Mouse (Mus musculus): ENCODE measurements around the gene Cd164l2. TPM values are rescaled to one million over a fixed set of nuclear protein-coding genes. Genes with fewer than 3 reads are reported as not detected.

Gene Cd164l2
- polyA plus RNA-seq, 1 experiment, result not detected

GRCm38 (mm10) chr4:133197355-133197754, 14.6 kb upstream of the Cd164l2 start:
- 83% methylated on average over 5 of the region's 5 CpGs for WGBS
- no peak overlapping the region for H3K27ac ChIP-seq (ENCODE audit: control insufficient read depth, insufficient read depth, low read depth, low read length, poor library complexity)

DNA sequence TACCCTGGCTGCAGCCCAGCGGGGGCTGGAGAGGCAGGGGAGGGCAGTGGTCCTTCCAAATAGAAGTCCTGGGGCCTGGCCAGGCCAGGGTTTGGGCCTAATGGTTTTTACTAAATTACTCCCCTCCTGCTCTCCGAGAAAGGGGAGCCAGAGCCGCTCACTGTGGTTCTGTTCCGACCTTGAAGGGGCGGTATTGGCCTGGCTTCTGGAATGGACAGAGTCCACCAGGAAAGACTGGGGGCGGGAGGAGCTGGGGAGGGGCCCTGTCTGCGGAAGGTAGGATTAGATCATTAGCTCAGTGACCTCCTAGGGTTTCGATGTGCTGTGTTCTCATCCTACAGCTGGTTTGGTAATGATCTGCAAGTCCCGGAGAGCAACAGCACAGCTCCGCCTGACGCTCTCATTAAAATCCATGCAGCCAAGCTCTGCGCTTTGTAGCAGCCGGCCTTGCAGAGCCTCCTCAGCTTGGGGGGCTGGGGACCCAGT, 14.1 kb upstream of the Cd164l2 start:
- WGBS, result 93% methylated on average over 13 of the region's 13 CpGs
- H3K4me3 ChIP-seq (replicated peaks; ENCODE audit: control insufficient read depth, low read depth, low read length), result no peak overlapping the region
- H3K27ac ChIP-seq (ENCODE audit: control insufficient read depth, insufficient read depth, low read depth, low read length, poor library complexity), result no peak overlapping the region
- no peak for TF ChIP-seq POLR2A (IDR thresholded peaks at IDR 0.05; ENCODE audit: borderline replicate concordance, control insufficient read depth, low read depth, low read length)
- peaks cover 2% of the 10 kb centered on the region for H3K4me1 ChIP-seq (ENCODE audit: control insufficient read depth, insufficient read depth, low read length)

More at GRCm38 (mm10) chr4:133197355-133197754, 14.6 kb upstream of the Cd164l2 start:
- TF ChIP-seq CTCF (IDR thresholded peaks at IDR 0.05; ENCODE audit: control insufficient read depth, insufficient read depth, low read length), result no peak
- TF ChIP-seq POLR2A (IDR thresholded peaks at IDR 0.05; ENCODE audit: borderline replicate concordance, control insufficient read depth, low read depth, low read length), result no peak
- Histone ChIP-seq H3K4me3 (replicated peaks; ENCODE audit: control insufficient read depth, low read depth, low read length) (no peak overlapping the region), H3K4me1 (ENCODE audit: control insufficient read depth, insufficient read depth, low read length) (peaks cover 2% of the 10 kb centered on the region)

- no peak for TF ChIP-seq POLR2A (IDR thresholded peaks at IDR 0.05; ENCODE audit: borderline replicate concordance, control insufficient read depth, low read depth, low read length)
- no peak for TF ChIP-seq CTCF (IDR thresholded peaks at IDR 0.05; ENCODE audit: control insufficient read depth, insufficient read depth, low read length)
- Histone ChIP-seq H3K4me3 (replicated peaks; ENCODE audit: control insufficient read depth, low read depth, low read length) (no peak overlapping the region), H3K27ac (ENCODE audit: control insufficient read depth, insufficient read depth, low read depth, low read length, poor library complexity) (no peak overlapping the region), H3K4me1 (ENCODE audit: control insufficient read depth, insufficient read depth, low read length) (peaks cover 2% of the 10 kb centered on the region)
- whole genome bisulfite sequencing, result 80% methylated on average over 19 of the region's 19 CpGs
Measured at GRCm38 (mm10) chr4:133198337-133199180, 13.4 kb upstream of the Cd164l2 start.

DNA sequence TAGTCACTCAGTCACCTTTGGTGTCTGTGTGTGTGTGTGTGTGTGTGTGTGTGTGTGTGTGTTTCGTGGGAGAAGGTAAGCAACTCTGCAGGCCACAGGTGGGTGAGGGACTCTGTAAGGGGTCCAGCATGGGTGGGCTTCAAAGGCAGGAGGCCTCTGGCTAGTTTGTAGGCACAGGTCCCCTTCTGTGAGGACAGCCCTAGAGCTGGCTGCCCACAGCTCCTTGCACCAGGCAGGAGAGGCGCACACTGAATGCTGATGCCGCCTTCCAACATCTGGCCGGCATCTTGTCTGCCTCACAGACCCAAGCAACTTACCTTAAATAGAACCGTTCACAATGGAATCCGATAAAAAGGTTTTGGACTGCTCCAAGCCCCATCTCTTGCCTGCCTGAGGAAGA, 12.2 kb upstream of the Cd164l2 start:
- 85% methylated on average over 6 of the region's 6 CpGs for WGBS
- Histone ChIP-seq H3K4me1 (ENCODE audit: control insufficient read depth, insufficient read depth, low read length) (peaks cover 2% of the 10 kb centered on the region), H3K27ac (ENCODE audit: control insufficient read depth, insufficient read depth, low read depth, low read length, poor library complexity) (no peak overlapping the region), H3K4me3 (replicated peaks; ENCODE audit: control insufficient read depth, low read depth, low read length) (no peak overlapping the region)
- TF ChIP-seq CTCF (IDR thresholded peaks at IDR 0.05; ENCODE audit: control insufficient read depth, insufficient read depth, low read length) (no peak), POLR2A (IDR thresholded peaks at IDR 0.05; ENCODE audit: borderline replicate concordance, control insufficient read depth, low read depth, low read length) (no peak)

- 81% methylated on average over 21 of the region's 21 CpGs for WGBS
- H3K27ac ChIP-seq (ENCODE audit: control insufficient read depth, insufficient read depth, low read depth, low read length, poor library complexity), result peak overlapping the region; percentile 2; the same call in 1 of the 2 replicates
- no peak for TF ChIP-seq CTCF (IDR thresholded peaks at IDR 0.05; ENCODE audit: control insufficient read depth, insufficient read depth, low read length)
- no peak for TF ChIP-seq POLR2A (IDR thresholded peaks at IDR 0.05; ENCODE audit: borderline replicate concordance, control insufficient read depth, low read depth, low read length)
- H3K4me1 ChIP-seq (ENCODE audit: control insufficient read depth, insufficient read depth, low read length), result peaks cover 2% of the 10 kb centered on the region
- no peak overlapping the region for H3K4me3 ChIP-seq (replicated peaks; ENCODE audit: control insufficient read depth, low read depth, low read length)
Measured at GRCm38 (mm10) chr4:133200343-133200742, 11.6 kb upstream of the Cd164l2 start.

- TF ChIP-seq POLR2A (IDR thresholded peaks at IDR 0.05; ENCODE audit: borderline replicate concordance, control insufficient read depth, low read depth, low read length) (no peak), CTCF (IDR thresholded peaks at IDR 0.05; ENCODE audit: control insufficient read depth, insufficient read depth, low read length) (peak; percentile 84)
- Histone ChIP-seq H3K4me3 (replicated peaks; ENCODE audit: control insufficient read depth, low read depth, low read length) (no peak overlapping the region), H3K27ac (ENCODE audit: control insufficient read depth, insufficient read depth, low read depth, low read length, poor library complexity) (peak overlapping the region; percentile 2; the same call in 1 of the 2 replicates), H3K4me1 (ENCODE audit: control insufficient read depth, insufficient read depth, low read length) (peaks cover 2% of the 10 kb centered on the region)
- WGBS, result 55% methylated on average over 8 of the region's 8 CpGs
Measured at GRCm38 (mm10) chr4:133201006-133201771, 10.7 kb upstream of the Cd164l2 start.

DNA sequence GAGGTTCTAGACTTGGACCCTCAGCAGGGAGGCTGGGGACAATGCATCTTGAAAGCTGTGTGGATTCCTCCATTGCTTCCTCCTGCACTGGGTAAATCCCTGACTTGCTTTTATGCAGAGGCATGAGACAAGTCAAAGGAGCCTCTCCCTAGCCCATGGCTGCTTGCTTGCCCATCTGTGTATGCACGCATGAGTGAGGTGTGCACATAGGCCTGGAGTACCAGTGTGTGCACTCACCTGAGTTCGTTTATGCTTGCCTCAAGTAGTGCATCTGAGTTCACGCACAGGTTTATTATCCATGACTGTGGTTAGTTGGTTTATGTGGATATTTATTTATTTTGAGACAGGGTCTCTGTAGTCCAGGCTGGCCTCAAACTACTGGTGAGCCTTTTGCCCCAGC, 9.7 kb upstream of the Cd164l2 start:
- Histone ChIP-seq H3K4me1 (ENCODE audit: control insufficient read depth, insufficient read depth, low read length) (peaks cover 2% of the 10 kb centered on the region), H3K4me3 (replicated peaks; ENCODE audit: control insufficient read depth, low read depth, low read length) (no peak overlapping the region), H3K27ac (ENCODE audit: control insufficient read depth, insufficient read depth, low read depth, low read length, poor library complexity) (no peak overlapping the region)
- 84% methylated on average over 3 of the region's 3 CpGs for WGBS
- TF ChIP-seq CTCF (IDR thresholded peaks at IDR 0.05; ENCODE audit: control insufficient read depth, insufficient read depth, low read length) (no peak), POLR2A (IDR thresholded peaks at IDR 0.05; ENCODE audit: borderline replicate concordance, control insufficient read depth, low read depth, low read length) (no peak)

DNA sequence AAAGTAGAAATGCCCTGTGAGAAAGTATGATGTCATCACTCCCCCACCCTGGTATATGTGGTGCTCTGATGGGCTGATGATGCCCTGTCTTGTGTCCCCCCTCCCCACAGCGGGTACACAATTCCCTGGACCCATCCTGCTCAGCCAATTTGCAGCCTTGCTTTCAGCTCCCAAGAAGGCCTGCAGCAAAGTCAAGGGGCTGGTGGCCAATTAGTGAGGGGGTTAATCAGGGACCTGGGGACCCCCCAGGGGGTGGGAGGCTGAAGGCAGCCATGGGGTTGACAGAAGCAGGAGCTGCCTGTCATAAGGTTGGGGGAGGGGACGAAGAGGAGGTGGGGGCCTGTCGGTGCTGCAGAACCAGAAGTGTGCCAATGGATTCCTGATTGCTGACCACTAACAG, 8.3 kb upstream of the Cd164l2 start:
- Histone ChIP-seq H3K4me1 (ENCODE audit: control insufficient read depth, insufficient read depth, low read length) (peaks cover 2% of the 10 kb centered on the region), H3K4me3 (replicated peaks; ENCODE audit: control insufficient read depth, low read depth, low read length) (no peak overlapping the region), H3K27ac (ENCODE audit: control insufficient read depth, insufficient read depth, low read depth, low read length, poor library complexity) (no peak overlapping the region)
- TF ChIP-seq CTCF (IDR thresholded peaks at IDR 0.05; ENCODE audit: control insufficient read depth, insufficient read depth, low read length) (no peak), POLR2A (IDR thresholded peaks at IDR 0.05; ENCODE audit: borderline replicate concordance, control insufficient read depth, low read depth, low read length) (no peak)
- 53% methylated on average over 3 of the region's 3 CpGs for WGBS

All from bone marrow, adult 2 months (tissue).